Mouse (Mus musculus) midbrain, embryonic 16.5 days (tissue): Measurements from ENCODE around the gene Mmp11. TPM values are rescaled to one million over a fixed set of nuclear protein-coding genes. Genes with fewer than 3 reads are reported as not detected.

Experiments
- ATAC-seq: fragments of 200-750 bp; cut with Nextera tagmentation; 2 replicates; pipeline ENCODE4 v1.8.0; 2017; ENCODE audit warnings: moderate TSS enrichment
- H3K27ac ChIP-seq: fragments of 300-500 bp; sonication (generic); 2 replicates; pipeline ENCODE4 v1.5.1; 2014; ENCODE audit warnings: mild to moderate bottlenecking, low read length, mixed read lengths
- H3K27me3 ChIP-seq: fragments of 300-500 bp; sonication (generic); 2 replicates; pipeline ENCODE4 v1.6.1; 2014; ENCODE audit warnings: low read depth, low read length, mixed read lengths; ENCODE audit not compliant: control insufficient read depth, insufficient read depth
- H3K36me3 ChIP-seq: fragments of 300-500 bp; sonication (generic); 2 replicates; pipeline ENCODE4 v1.6.1; 2014; ENCODE audit warnings: mild to moderate bottlenecking, low read length, moderate library complexity, mixed read lengths; ENCODE audit not compliant: control insufficient read depth, insufficient read depth
- H3K4me1 ChIP-seq: fragments of 300-500 bp; sonication (generic); 2 replicates; pipeline ENCODE4 v1.6.1; 2014; ENCODE audit warnings: mild to moderate bottlenecking, low read length, mixed read lengths; ENCODE audit not compliant: control insufficient read depth, insufficient read depth
- H3K4me2 ChIP-seq: fragments of 300-500 bp; sonication (generic); 2 replicates; pipeline ENCODE4 v1.6.1; 2014; ENCODE audit warnings: mild to moderate bottlenecking, low read length, mixed read lengths
- H3K4me3 ChIP-seq: fragments of 300-500 bp; sonication (generic); 2 replicates; pipeline ENCODE4 v1.5.1; 2014; ENCODE audit warnings: low read depth, mild to moderate bottlenecking, low read length, moderate library complexity, mixed read lengths
- H3K9ac ChIP-seq: fragments of 300-500 bp; sonication (generic); 2 replicates; pipeline ENCODE4 v1.6.1; 2014; ENCODE audit warnings: low read depth, low read length, mixed read lengths
- H3K9me3 ChIP-seq: fragments of 300-500 bp; sonication (generic); replicated peaks from 2 replicates; pipeline ENCODE4 v1.6.1; 2014; ENCODE audit warnings: mild to moderate bottlenecking, low read length, mixed read lengths; ENCODE audit not compliant: control insufficient read depth, poor library complexity, severe bottlenecking
- WGBS: fragments of 180-500 bp; shearing (Covaris S2); extraction: QIAGEN DNeasy Blood & Tissue Kit; methylation state at CpG from one replicate; pipeline ENCODE4 v1.1.7; 2014; 5-methylcytosine and 5-hydroxymethylcytosine counted together
- polyA plus RNA-seq: library from polyadenylated mRNA; unstranded; fragments of >200 nt; fragmentation: Nextera tagmentation; extraction: Ambion mirVana; gene quantifications from 2 replicates; pipeline ENCODE4 v1.2.1, GENCODE M21; 2015

The Mmp11 gene
- polyA plus RNA-seq, 1 experiment from 2014 or later = 13.3 TPM

- no peak for ATAC-seq
- Histone ChIP-seq H3K9me3 (no peaks in the 10 kb centered on the region), H3K4me2 (no peak overlapping the region), H3K27me3 (no peaks in the 10 kb centered on the region), H3K36me3 (peaks cover 34% of the 10 kb centered on the region), H3K9ac (no peak overlapping the region), H3K4me3 (no peak overlapping the region), H3K4me1 (peaks cover 3% of the 10 kb centered on the region; the same call in 1 of the 2 replicates), H3K27ac (no peak overlapping the region)
- WGBS = 84% methylated on average over 6 of the region's 6 CpGs
These were observed 23.2 kb downstream of the Mmp11 start for GRCm38 (mm10) chr10:75913013-75913589.

GRCm38 (mm10) chr10:75910698-75911097 lies 25.6 kb downstream of the Mmp11 start:
- H3K36me3 ChIP-seq = peaks cover 43% of the 10 kb centered on the region

GRCm38 (mm10) chr10:75906882-75907281 lies 29.4 kb downstream of the Mmp11 start:
- Histone ChIP-seq H3K4me1 (no peaks in the 10 kb centered on the region), H3K9me3 (no peaks in the 10 kb centered on the region), H3K36me3 (peaks cover 67% of the 10 kb centered on the region), H3K9ac (no peak overlapping the region), H3K27me3 (no peaks in the 10 kb centered on the region), H3K4me2 (no peak overlapping the region), H3K4me3 (no peak overlapping the region), H3K27ac (no peak overlapping the region)
- 94% methylated on average over 4 of the region's 4 CpGs for WGBS
- ATAC-seq = no peak

More at GRCm38 (mm10) chr10:75910698-75911097, 25.6 kb downstream of the Mmp11 start:
- H3K4me1 ChIP-seq = no peaks in the 10 kb centered on the region
- no peak overlapping the region for H3K27ac ChIP-seq
- WGBS = 86% methylated on average over 2 of the region's 2 CpGs
- H3K4me3 ChIP-seq = no peak overlapping the region
- H3K4me2 ChIP-seq = no peak overlapping the region
- no peaks in the 10 kb centered on the region for H3K9me3 ChIP-seq
- ATAC-seq = no peak
- H3K9ac ChIP-seq = no peak overlapping the region
- H3K27me3 ChIP-seq = no peaks in the 10 kb centered on the region

- no peak overlapping the region for H3K4me2 ChIP-seq
- H3K27me3 ChIP-seq = no peaks in the 10 kb centered on the region
- no peaks in the 10 kb centered on the region for H3K4me1 ChIP-seq
- H3K4me3 ChIP-seq = no peak overlapping the region
- no peak overlapping the region for H3K27ac ChIP-seq
- 91% methylated on average over 5 of the region's 5 CpGs for WGBS
- peaks cover 60% of the 10 kb centered on the region for H3K36me3 ChIP-seq
- no peak for ATAC-seq
- H3K9me3 ChIP-seq = no peaks in the 10 kb centered on the region
- no peak overlapping the region for H3K9ac ChIP-seq
These were observed 31.9 kb downstream of the Mmp11 start for GRCm38 (mm10) chr10:75904391-75904790.

- Histone ChIP-seq H3K27me3 (no peaks in the 10 kb centered on the region), H3K9me3 (no peaks in the 10 kb centered on the region), H3K36me3 (peaks cover 48% of the 10 kb centered on the region), H3K9ac (no peak overlapping the region), H3K4me2 (no peak overlapping the region), H3K4me3 (no peak overlapping the region), H3K4me1 (no peaks in the 10 kb centered on the region; the same call in 1 of the 2 replicates), H3K27ac (no peak overlapping the region)
- 69% methylated on average over 3 of the region's 3 CpGs for WGBS
- ATAC-seq = no peak
These were observed 37.5 kb downstream of the Mmp11 start for GRCm38 (mm10) chr10:75898846-75899245.

- Histone ChIP-seq H3K27me3 (no peaks in the 10 kb centered on the region), H3K4me1 (peaks cover 5% of the 10 kb centered on the region), H3K9ac (no peak overlapping the region), H3K27ac (no peak overlapping the region), H3K36me3 (peaks cover 41% of the 10 kb centered on the region), H3K4me2 (no peak overlapping the region), H3K9me3 (no peaks in the 10 kb centered on the region), H3K4me3 (no peak overlapping the region)
- ATAC-seq = no peak
- WGBS = 81% methylated on average over 6 of the region's 6 CpGs
These were observed 38.2 kb downstream of the Mmp11 start for GRCm38 (mm10) chr10:75898039-75898564.

- Histone ChIP-seq H3K27me3 (no peaks in the 10 kb centered on the region), H3K4me3 (no peak overlapping the region), H3K27ac (no peak overlapping the region), H3K36me3 (peaks cover 35% of the 10 kb centered on the region), H3K4me2 (no peak overlapping the region), H3K9ac (no peak overlapping the region), H3K4me1 (peaks cover 8% of the 10 kb centered on the region), H3K9me3 (no peaks in the 10 kb centered on the region)
- WGBS = 39% methylated on average over 6 of the region's 6 CpGs
- no peak for ATAC-seq
These were observed 38.9 kb downstream of the Mmp11 start for GRCm38 (mm10) chr10:75897373-75897772.

- H3K27ac ChIP-seq = no peak overlapping the region
- 88% methylated on average over 1 of the region's 1 CpGs for WGBS
- peaks cover 30% of the 10 kb centered on the region for H3K36me3 ChIP-seq
- no peak overlapping the region for H3K9ac ChIP-seq
- no peak for ATAC-seq
- H3K4me3 ChIP-seq = no peak overlapping the region
- no peak overlapping the region for H3K4me2 ChIP-seq
- no peaks in the 10 kb centered on the region for H3K27me3 ChIP-seq
- peaks cover 8% of the 10 kb centered on the region for H3K4me1 ChIP-seq
- H3K9me3 ChIP-seq = no peaks in the 10 kb centered on the region
These were observed 40.1 kb downstream of the Mmp11 start for GRCm38 (mm10) chr10:75896208-75896607.

GRCm38 (mm10) chr10:75895730-75896129 lies 40.6 kb downstream of the Mmp11 start:
- no peak overlapping the region for H3K4me3 ChIP-seq
- no peak overlapping the region for H3K4me2 ChIP-seq
- H3K9me3 ChIP-seq = no peaks in the 10 kb centered on the region
- no peak overlapping the region for H3K9ac ChIP-seq
- no peaks in the 10 kb centered on the region for H3K27me3 ChIP-seq
- no peak overlapping the region for H3K27ac ChIP-seq
- 97% methylated on average over 5 of the region's 5 CpGs for WGBS
- H3K4me1 ChIP-seq = peaks cover 8% of the 10 kb centered on the region
- ATAC-seq = no peak
- peaks cover 30% of the 10 kb centered on the region for H3K36me3 ChIP-seq
